Mouse (Mus musculus) small intestine, adult 2 months (tissue): ENCODE data around the gene Sdsl.

Experiments
- CTCF ChIP-seq: fragments of 200-500 bp; IDR thresholded peaks from 2 replicates; pipeline ENCODE4 v1.5.1; 2012; ENCODE audit warnings: low read depth, mild to moderate bottlenecking, control low read depth, inconsistent platforms, low read length, moderate library complexity, mixed read lengths; ENCODE audit not compliant: insufficient replicate concordance, insufficient read length; ENCODE audit errors: extremely low read depth
- POLR2A ChIP-seq: fragments of 200-500 bp; IDR thresholded peaks from 2 replicates; pipeline ENCODE4 v1.6.1; 2012; ENCODE audit warnings: low read depth, mild to moderate bottlenecking, control low read depth, inconsistent platforms, low read length, moderate library complexity

- TF ChIP-seq CTCF, result no peak
- TF ChIP-seq POLR2A, result no peak
These were observed 5.4 kb upstream of the Sdsl start for GRCm38 (mm10) chr5:120477993-120478392.
